Mouse (Mus musculus) intestine, postnatal 0 days (tissue): ENCODE data around the gene Zfp609. TPM values are rescaled to one million over a fixed set of nuclear protein-coding genes. Genes with fewer than 3 reads are reported as not detected.

Source experiments
- ATAC-seq: fragments of 200-750 bp; cut with Nextera tagmentation; 2 replicates; pipeline ENCODE4 v1.8.0; 2017; ENCODE audit warnings: mild to moderate bottlenecking, moderate TSS enrichment, moderate library complexity
- H3K27ac ChIP-seq: fragments of 300-500 bp; sonication (generic); 2 replicates; pipeline ENCODE4 v1.5.1; 2014; ENCODE audit warnings: mild to moderate bottlenecking, low read depth, low read length, moderate library complexity
- H3K27me3 ChIP-seq: fragments of 300-500 bp; sonication (generic); replicated peaks from 2 replicates; pipeline ENCODE4 v1.6.1; 2014; ENCODE audit warnings: low read length, mixed read lengths; ENCODE audit not compliant: control insufficient read depth, insufficient read depth
- H3K36me3 ChIP-seq: fragments of 300-500 bp; sonication (generic); 2 replicates; pipeline ENCODE4 v1.6.1; 2014; ENCODE audit warnings: mild to moderate bottlenecking, moderate library complexity; ENCODE audit not compliant: control insufficient read depth, insufficient read depth
- H3K4me1 ChIP-seq: fragments of 300-500 bp; sonication (generic); replicated peaks from 2 replicates; pipeline ENCODE4 v1.6.1; 2014; ENCODE audit warnings: antibody characterized with exemption, low read length, mixed read lengths; ENCODE audit not compliant: control insufficient read depth, insufficient read depth
- H3K4me2 ChIP-seq: fragments of 300-500 bp; sonication (generic); replicated peaks from 2 replicates; pipeline ENCODE4 v1.6.1; 2014; ENCODE audit warnings: low read depth, mild to moderate bottlenecking, moderate library complexity
- H3K4me3 ChIP-seq: fragments of 300-500 bp; sonication (generic); 2 replicates; pipeline ENCODE4 v1.5.1; 2014; ENCODE audit warnings: low read depth, low read length
- H3K9ac ChIP-seq: fragments of 300-500 bp; sonication (generic); 2 replicates; pipeline ENCODE4 v1.6.1; 2014; ENCODE audit warnings: mild to moderate bottlenecking, low read depth, low read length
- H3K9me3 ChIP-seq: fragments of 300-500 bp; sonication (generic); 2 replicates; pipeline ENCODE4 v1.6.1; 2016; ENCODE audit warnings: mixed run types; ENCODE audit not compliant: control insufficient read depth
- CTCF ChIP-seq: sonication (generic); IDR thresholded peaks from 2 replicates; pipeline ENCODE4 v1.5.1; 2016; ENCODE audit warnings: low read depth, mild to moderate bottlenecking, control low read depth, antibody characterized with exemption, moderate library complexity
- WGBS: fragments of 180-500 bp; shearing (Covaris S2); extraction: QIAGEN DNeasy Blood & Tissue Kit; methylation state at CpG from one replicate; pipeline ENCODE4 v1.1.7; 2014; 5-methylcytosine and 5-hydroxymethylcytosine counted together
- polyA plus RNA-seq: library from polyadenylated mRNA; unstranded; fragments of >200 nt; fragmentation: Nextera tagmentation; extraction: Ambion mirVana; gene quantifications from 2 replicates; pipeline ENCODE4 v1.2.1, GENCODE M21; 2015

The Zfp609 gene
- polyA plus RNA-seq, 1 experiment from 2014 or later = 3.1 TPM

DNA sequence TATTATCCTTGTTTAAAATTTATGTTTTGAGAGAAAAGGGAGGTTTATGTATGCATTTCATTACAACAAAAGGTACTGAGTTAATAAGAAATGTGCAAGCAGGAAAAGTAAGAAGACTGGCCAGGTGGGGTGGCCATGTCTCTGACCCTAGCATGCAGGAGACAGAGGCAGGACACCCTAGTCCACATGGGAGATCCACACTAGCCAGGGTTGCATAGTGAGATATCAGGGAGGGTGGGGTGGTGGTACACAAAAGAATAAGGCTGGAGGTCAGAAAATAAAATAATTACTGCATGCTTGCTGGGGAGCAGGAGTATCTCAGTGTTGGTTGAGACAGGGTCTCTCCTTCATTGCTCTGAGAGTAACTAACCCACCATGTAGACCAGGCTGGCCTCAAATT is 84.0 kb downstream of the Zfp609 start:
- H3K4me1 ChIP-seq = no peaks in the 10 kb centered on the region
- no peaks in the 10 kb centered on the region for H3K9me3 ChIP-seq
- H3K27ac ChIP-seq = no peak overlapping the region
- H3K4me3 ChIP-seq = no peak overlapping the region
- H3K36me3 ChIP-seq = no peaks in the 10 kb centered on the region
- TF ChIP-seq CTCF = no peak
- no peak for ATAC-seq
- H3K27me3 ChIP-seq = no peaks in the 10 kb centered on the region
- no peak overlapping the region for H3K9ac ChIP-seq
- H3K4me2 ChIP-seq = no peak overlapping the region

DNA sequence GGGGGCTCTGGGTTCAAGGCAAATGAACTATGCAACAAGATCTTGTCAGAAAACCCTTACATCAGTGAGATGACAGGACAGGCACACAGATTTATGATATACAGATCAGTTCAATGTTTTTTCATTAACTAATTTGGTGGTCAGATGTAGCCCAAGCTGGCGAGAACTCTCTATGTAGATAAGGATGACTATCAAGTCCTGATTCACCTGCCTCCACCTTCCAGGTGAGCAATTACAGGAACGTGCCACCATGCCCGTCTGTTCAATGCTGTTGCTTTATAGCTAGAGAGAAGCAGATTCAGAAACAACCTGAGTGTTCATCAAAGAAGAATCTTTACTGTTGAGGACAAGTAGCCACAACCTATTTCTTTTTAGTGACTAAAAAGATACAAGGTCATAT is 84.6 kb downstream of the Zfp609 start:
- Histone ChIP-seq H3K27ac (no peak overlapping the region), H3K4me1 (no peaks in the 10 kb centered on the region), H3K36me3 (no peaks in the 10 kb centered on the region), H3K9ac (no peak overlapping the region), H3K27me3 (no peaks in the 10 kb centered on the region), H3K9me3 (no peaks in the 10 kb centered on the region), H3K4me3 (no peak overlapping the region), H3K4me2 (no peak overlapping the region)
- TF ChIP-seq CTCF = no peak
- no peak for ATAC-seq
- 54% methylated on average over 3 of the region's 3 CpGs for WGBS

DNA sequence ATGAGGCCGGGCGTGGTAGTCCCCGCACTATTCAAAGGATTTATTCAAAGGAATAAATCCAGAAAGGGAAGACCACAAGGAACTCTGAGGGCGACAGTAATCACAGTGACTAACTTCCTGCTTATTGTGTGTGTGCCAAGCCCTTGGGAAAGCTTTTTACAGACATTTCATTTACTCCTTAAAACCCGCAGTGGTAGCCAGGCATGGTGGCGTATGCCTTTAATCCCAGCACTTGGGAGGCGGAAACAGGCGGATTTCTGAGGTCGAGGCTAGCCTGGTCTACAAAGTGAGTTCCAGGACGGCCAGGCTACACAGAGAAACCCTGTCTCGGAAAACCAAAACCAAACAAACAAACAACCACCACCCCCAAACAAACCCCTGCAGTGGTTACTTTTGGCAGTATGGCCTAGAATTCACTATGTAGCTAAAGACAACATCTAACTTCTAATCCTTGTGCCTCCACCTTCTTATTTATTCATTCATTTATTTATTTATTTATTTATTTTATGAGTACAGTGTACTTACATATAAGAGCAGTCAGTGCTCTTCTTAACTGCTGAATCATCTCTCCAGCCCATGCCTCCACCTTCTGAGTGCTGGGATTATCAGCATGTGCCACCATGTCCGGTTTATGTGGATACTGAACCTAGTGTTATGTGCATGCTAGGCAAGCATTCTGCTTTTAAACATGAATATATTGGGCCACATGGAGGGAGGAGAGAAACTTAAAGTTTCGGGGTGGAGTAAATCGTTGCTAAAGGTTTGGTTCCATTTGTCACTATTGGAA is 86.1 kb downstream of the Zfp609 start:
- no peak overlapping the region for H3K27ac ChIP-seq
- no peaks in the 10 kb centered on the region for H3K9me3 ChIP-seq
- no peak overlapping the region for H3K4me3 ChIP-seq
- H3K36me3 ChIP-seq = no peaks in the 10 kb centered on the region
- 91% methylated on average over 14 of the region's 14 CpGs for WGBS
- H3K4me2 ChIP-seq = no peak overlapping the region
- H3K27me3 ChIP-seq = no peaks in the 10 kb centered on the region
- no peak for ATAC-seq
- H3K9ac ChIP-seq = no peak overlapping the region
- TF ChIP-seq CTCF = no peak
- H3K4me1 ChIP-seq = no peaks in the 10 kb centered on the region

DNA sequence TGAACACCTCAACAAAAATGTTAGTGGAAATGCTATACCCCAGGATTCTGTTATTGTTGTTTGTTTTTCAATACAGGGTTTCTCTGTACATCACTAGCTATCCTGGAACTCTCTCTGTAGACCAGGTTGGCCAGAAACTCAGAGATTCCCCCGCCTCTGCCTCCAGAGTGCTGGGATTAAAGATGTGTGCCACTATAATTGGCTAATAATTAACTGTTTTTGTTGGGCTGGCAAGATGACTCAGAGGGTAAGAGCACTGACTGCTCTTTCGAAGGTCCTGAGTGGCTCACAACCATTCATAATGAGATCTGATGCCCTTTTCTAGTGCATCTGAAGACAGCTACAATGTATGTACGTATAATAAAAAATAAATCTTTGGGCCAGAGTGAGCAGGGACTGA is 92.4 kb downstream of the Zfp609 start:
- no peak overlapping the region for H3K27ac ChIP-seq
- no peak overlapping the region for H3K4me2 ChIP-seq
- no peaks in the 10 kb centered on the region for H3K27me3 ChIP-seq
- H3K36me3 ChIP-seq = peaks cover 7% of the 10 kb centered on the region
- no peak overlapping the region for H3K4me3 ChIP-seq
- no peak for TF ChIP-seq CTCF
- whole genome bisulfite sequencing = 84% methylated on average over 3 of the region's 3 CpGs
- H3K9ac ChIP-seq = no peak overlapping the region
- no peaks in the 10 kb centered on the region for H3K9me3 ChIP-seq
- H3K4me1 ChIP-seq = no peaks in the 10 kb centered on the region
- ATAC-seq = no peak

DNA sequence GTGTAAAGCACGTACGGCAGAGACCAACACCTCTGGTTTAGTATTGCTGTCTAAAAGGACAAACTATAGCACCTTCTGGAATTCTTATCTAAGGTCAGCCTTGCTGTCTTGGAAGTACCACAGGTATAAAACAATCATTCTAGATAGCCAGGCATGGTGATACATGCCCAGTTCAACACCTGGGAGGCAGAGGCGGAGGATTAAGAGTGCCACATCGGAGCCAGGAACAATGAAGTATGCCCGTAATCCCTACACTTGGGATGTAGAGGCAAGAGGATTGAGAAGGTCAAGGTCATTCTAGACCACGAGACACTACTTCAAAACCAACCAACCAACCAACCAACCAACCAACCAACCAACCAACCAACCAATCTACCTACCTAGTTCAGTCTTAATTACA is 98.8 kb downstream of the Zfp609 start:
- H3K9me3 ChIP-seq = no peaks in the 10 kb centered on the region
- 93% methylated on average over 6 of the region's 6 CpGs for WGBS

DNA sequence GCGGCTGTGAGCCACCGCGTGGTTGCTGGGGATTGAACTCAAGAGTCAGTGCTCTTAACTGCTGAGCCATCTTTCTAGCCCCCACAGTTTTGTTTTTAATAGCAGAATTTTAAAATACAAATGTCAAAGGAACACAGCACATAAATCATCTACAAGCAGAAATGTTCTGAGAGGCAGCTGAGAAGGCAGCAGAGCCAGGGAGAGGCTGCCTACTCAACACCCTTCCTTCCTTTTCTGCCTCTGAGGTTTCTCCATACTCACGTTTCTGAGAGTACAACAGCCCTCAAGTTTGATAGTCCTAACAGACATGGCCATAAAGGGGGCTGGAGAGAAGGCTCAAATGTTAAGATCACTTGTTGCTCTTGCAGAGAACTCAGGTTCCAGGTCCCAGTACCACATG is 99.9 kb downstream of the Zfp609 start:
- Histone ChIP-seq H3K9me3 (no peaks in the 10 kb centered on the region), H3K9ac (no peak overlapping the region), H3K4me1 (no peaks in the 10 kb centered on the region), H3K27me3 (no peaks in the 10 kb centered on the region), H3K4me3 (no peak overlapping the region), H3K4me2 (no peak overlapping the region), H3K27ac (no peak overlapping the region), H3K36me3 (peaks cover 14% of the 10 kb centered on the region)
- TF ChIP-seq CTCF = no peak
- ATAC-seq = no peak
- 85% methylated on average over 4 of the region's 4 CpGs for WGBS

More for the DNA sequence above, 98.8 kb downstream of the Zfp609 start:
- no peaks in the 10 kb centered on the region for H3K4me1 ChIP-seq
- peaks cover 14% of the 10 kb centered on the region for H3K36me3 ChIP-seq
- ATAC-seq = no peak
- no peak overlapping the region for H3K27ac ChIP-seq
- H3K27me3 ChIP-seq = no peaks in the 10 kb centered on the region
- H3K4me2 ChIP-seq = no peak overlapping the region
- no peak overlapping the region for H3K4me3 ChIP-seq
- no peak for TF ChIP-seq CTCF
- no peak overlapping the region for H3K9ac ChIP-seq
